Mouse (Mus musculus) yolk sac, embryonic 10.5 days (tissue): Measurements from ENCODE around the gene Gm4216.
"Not testable (repeated sequence)": the region's sequence is repeated elsewhere in the genome, so short reads cannot be mapped to it uniquely, and the experiment has no call there.

Source experiments
- DNase-seq: peaks from one replicate; pipeline ENCODE4 v3.0.0-alpha.2; 2017; ENCODE audit warnings: low spot score

Gm4216 gene

DNA sequence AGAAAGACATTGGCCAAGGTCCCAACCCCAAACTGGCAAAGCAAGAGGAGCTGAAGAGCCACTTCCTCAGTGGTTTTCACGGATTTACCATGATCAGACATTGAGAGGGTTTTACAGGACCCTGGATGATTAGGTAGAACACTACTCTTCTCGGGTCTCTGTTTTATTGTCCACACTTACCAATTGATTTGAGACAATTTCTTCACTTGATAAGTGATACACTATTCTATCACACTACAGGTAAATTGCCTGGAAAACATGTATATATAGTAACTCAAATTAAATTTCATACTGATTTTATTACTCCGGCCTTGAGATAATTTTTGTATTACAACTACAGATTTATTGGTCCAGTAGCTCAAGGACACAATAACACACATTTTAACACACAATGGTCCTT lies at the start of gene Gm4216:
Gene Gm4216 (minus strand): TSS at position 101 of the 400 bp plus-strand sequence.
- DNase-seq = not testable (repeated sequence)

DNA sequence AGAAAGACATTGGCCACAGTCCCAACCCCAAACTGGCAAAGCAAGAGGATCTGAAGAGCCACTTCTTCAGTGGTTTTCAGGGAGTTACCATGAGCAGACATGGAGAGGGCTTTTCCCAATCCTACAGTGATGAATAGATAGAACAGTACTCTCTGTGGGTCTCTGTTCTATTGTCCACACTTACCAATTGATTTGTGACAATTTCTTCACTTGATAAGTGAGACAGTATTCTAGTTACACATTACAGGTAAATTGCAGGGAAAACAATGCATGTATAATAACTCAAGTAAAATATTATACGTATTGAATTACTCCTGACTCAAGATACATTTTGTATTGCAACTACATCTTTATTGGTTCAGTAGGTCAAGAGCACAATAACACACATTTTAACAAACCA lies 47.6 kb upstream of the Gm4216 start, which contains the start of gene Gm8720:
Gene Gm8720 (minus strand): TSS at position 101 of the 400 bp plus-strand sequence.
- DNase-seq = not testable (repeated sequence)

- DNase-seq = not testable (repeated sequence)
Measured at GRCm38 (mm10) chr7:23055240-23055639, 35.5 kb upstream of the Gm4216 start, which contains the start of gene Vmn1r163. Gene Vmn1r163, plus strand, starts transcription at chr7:23055540.

DNA sequence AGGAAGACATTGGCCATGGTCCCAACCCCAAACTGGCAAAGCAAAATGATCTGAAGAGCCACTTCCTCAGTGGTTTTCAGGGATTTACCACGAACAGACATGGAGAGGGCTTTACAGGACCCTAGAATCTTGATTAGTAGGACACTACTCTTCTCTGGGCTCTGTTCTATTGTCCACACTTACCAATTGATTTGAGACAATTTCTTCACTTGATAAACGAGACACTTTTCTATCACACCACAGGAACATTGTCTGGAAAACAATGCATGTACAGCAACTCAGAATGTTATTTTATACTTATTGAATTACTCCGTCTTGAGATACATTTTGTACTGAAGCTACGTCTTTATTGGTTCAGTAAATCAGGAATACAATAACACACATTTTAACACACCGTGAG lies 35.1 kb downstream of the Gm4216 start, which contains the start of gene Gm4214:
Gene Gm4214 (minus strand): TSS at position 101 of the 400 bp plus-strand sequence.
- DNase-seq = not testable (repeated sequence)
